Mouse (Mus musculus) kidney, postnatal 0 days (tissue): ENCODE measurements around the gene Ogt. TPM values are rescaled to one million over a fixed set of nuclear protein-coding genes. Genes with fewer than 3 reads are reported as not detected.

ENCODE experiments used
- ATAC-seq: fragments of 200-750 bp; cut with Nextera tagmentation; replicated peaks from 2 replicates; pipeline ENCODE4 v1.8.0; 2017; ENCODE audit warnings: low read depth, moderate number of reproducible peaks, moderate TSS enrichment, moderate library complexity; ENCODE audit not compliant: low FRiP score
- DNase-seq: peaks from one replicate; pipeline ENCODE4 v3.0.0-alpha.2; 2016; ENCODE audit warnings: low spot score
- H3K27ac ChIP-seq: fragments of 300-500 bp; sonication (generic); 2 replicates; pipeline ENCODE4 v1.5.1; 2014; ENCODE audit warnings: mild to moderate bottlenecking
- H3K27me3 ChIP-seq: fragments of 300-500 bp; sonication (generic); 2 replicates; pipeline ENCODE4 v1.6.1; 2014; ENCODE audit warnings: low read length, mixed read lengths; ENCODE audit not compliant: insufficient read depth
- H3K36me3 ChIP-seq: fragments of 300-500 bp; sonication (generic); 2 replicates; pipeline ENCODE4 v1.6.1; 2014; ENCODE audit warnings: low read length, mixed read lengths; ENCODE audit not compliant: insufficient read depth
- H3K4me1 ChIP-seq: fragments of 300-500 bp; sonication (generic); replicated peaks from 2 replicates; pipeline ENCODE4 v1.6.1; 2014; ENCODE audit warnings: antibody characterized with exemption, low read length, mixed read lengths; ENCODE audit not compliant: insufficient read depth
- H3K4me2 ChIP-seq: fragments of 300-500 bp; sonication (generic); 2 replicates; pipeline ENCODE4 v1.6.1; 2014; ENCODE audit warnings: mild to moderate bottlenecking, low read length, moderate library complexity, mixed read lengths
- H3K4me3 ChIP-seq: fragments of 300-500 bp; sonication (generic); replicated peaks from 2 replicates; pipeline ENCODE4 v1.5.1; 2014; ENCODE audit warnings: low read depth, low read length
- H3K9ac ChIP-seq: fragments of 300-500 bp; sonication (generic); 2 replicates; pipeline ENCODE4 v1.6.1; 2014; ENCODE audit warnings: low read depth, low read length
- H3K9me3 ChIP-seq: fragments of 300-500 bp; sonication (generic); replicated peaks from 2 replicates; pipeline ENCODE4 v1.6.1; 2016; ENCODE audit warnings: low read length, inconsistent platforms, mixed read lengths
- CTCF ChIP-seq: IDR thresholded peaks from 2 replicates; pipeline ENCODE4 v1.5.1; 2016; ENCODE audit warnings: antibody characterized with exemption, low read depth, mild to moderate bottlenecking, moderate library complexity
- WGBS: fragments of 180-500 bp; shearing (Covaris S2); extraction: QIAGEN DNeasy Blood & Tissue Kit; methylation state at CpG from one replicate; pipeline ENCODE4 v1.1.7; 2014; 5-methylcytosine and 5-hydroxymethylcytosine counted together
- polyA plus RNA-seq: library from polyadenylated mRNA; unstranded; fragments of >200 nt; fragmentation: Nextera tagmentation; extraction: Ambion mirVana; gene quantifications from 2 replicates; pipeline ENCODE4 v1.2.1, GENCODE M21; 2015

Ogt gene
- polyA plus RNA-seq: 118 and 119 TPM in 2 replicates

DNA sequence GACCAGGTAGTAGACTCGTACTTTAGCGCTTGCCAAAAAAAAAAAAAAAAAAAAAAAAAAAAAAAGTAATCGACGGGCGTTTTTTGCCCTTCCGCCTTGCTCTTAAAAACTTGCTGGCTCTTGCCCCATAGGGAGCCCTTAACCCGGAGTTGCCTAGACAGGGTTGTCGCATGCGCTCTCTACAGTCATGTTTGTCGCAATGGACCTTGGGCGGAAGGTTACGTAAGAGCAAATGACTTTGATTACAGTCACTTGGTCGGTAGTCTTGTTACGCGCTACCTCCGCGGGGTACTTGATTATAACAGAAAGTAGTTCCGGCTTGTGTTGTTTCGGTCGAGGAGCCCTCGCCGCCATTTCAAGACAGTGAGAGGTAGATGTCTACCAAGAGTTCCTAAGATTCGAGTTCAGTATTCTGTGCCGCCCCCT, at the start of gene Ogt:
TSS of gene Ogt (plus strand) at position 320 of the 426 bp plus-strand sequence.
- peak within 1 kb of the TSS; percentile 81 for H3K9ac ChIP-seq
- no peaks in the 10 kb centered on the region for H3K4me1 ChIP-seq
- H3K9me3 ChIP-seq: no peaks in the 10 kb centered on the region
- WGBS: 22% methylated on average over 24 of the region's 24 CpGs
- no peak for TF ChIP-seq CTCF
- ATAC-seq (peak; percentile 95), DNase-seq (peak; percentile 96)
- peak within 1 kb of the TSS; percentile 81 for H3K27ac ChIP-seq
- no peaks in the 10 kb centered on the region for H3K36me3 ChIP-seq
- H3K27me3 ChIP-seq: no peaks in the 10 kb centered on the region
- H3K4me2 ChIP-seq: peak within 1 kb of the TSS; percentile 60
- H3K4me3 ChIP-seq: peak within 1 kb of the TSS; percentile 69

DNA sequence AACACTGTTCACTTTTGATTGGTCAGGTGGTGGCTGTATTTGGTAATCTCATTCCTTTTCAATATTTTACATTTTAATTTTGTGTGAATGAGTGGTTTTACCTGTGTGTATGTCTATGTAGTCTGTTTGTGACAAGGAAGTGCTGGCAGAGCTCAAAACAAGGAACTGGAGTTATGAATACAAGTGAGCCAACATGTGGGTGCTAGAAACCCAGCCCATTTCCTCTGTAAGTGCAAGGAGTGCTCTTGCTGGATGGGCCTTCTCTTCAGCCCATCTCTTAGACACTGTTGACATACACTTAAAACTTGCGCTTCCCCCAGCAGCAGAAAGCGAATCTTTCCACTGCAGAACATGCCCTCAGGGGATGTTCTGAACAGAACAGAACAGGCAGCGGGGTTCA, 23.7 kb upstream of the Ogt start:
- DNase-seq: no peak
- H3K4me3 ChIP-seq: no peak overlapping the region
- no peak for ATAC-seq
- H3K27ac ChIP-seq: no peak overlapping the region
- H3K36me3 ChIP-seq: no peaks in the 10 kb centered on the region
- WGBS: 98% methylated on average over 3 of the region's 3 CpGs
- H3K9me3 ChIP-seq: no peaks in the 10 kb centered on the region
- H3K4me2 ChIP-seq: no peak overlapping the region
- TF ChIP-seq CTCF: no peak
- no peaks in the 10 kb centered on the region for H3K4me1 ChIP-seq
- no peaks in the 10 kb centered on the region for H3K27me3 ChIP-seq
- no peak overlapping the region for H3K9ac ChIP-seq

GRCm38 (mm10) chrX:101617889-101618288, 22.0 kb upstream of the Ogt start:
- ATAC-seq (no peak), DNase-seq (no peak)
- Histone ChIP-seq H3K4me3 (no peak overlapping the region), H3K9ac (no peak overlapping the region), H3K4me1 (no peaks in the 10 kb centered on the region), H3K27ac (no peak overlapping the region), H3K9me3 (no peaks in the 10 kb centered on the region), H3K27me3 (no peaks in the 10 kb centered on the region), H3K36me3 (no peaks in the 10 kb centered on the region), H3K4me2 (no peak overlapping the region)
- TF ChIP-seq CTCF: no peak; the same call in 1 of the 2 replicates
- WGBS: 68% methylated on average over 10 of the region's 10 CpGs

DNA sequence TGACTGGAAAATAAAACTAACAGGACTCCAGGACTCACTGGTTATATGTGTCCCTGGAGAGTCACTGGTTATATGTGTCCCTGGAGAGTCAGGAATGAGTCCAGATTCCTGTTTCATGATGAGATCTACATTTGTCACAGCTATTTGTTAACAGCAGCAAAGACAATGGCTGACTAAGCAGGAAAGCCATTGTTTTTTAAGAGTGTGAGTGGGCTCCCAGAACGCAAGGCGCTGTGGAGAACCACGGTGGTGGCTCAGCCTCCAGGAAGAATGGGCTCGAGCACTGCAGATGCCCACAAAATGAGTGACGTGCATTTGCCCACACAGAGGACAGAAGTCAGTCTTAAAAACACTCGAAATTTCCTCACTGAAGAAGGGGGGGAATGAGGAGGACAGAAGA, 19.5 kb upstream of the Ogt start:
- Histone ChIP-seq H3K9me3 (no peaks in the 10 kb centered on the region), H3K27ac (no peak overlapping the region), H3K4me2 (no peak overlapping the region), H3K36me3 (no peaks in the 10 kb centered on the region), H3K27me3 (no peaks in the 10 kb centered on the region), H3K4me3 (no peak overlapping the region), H3K4me1 (no peaks in the 10 kb centered on the region), H3K9ac (no peak overlapping the region)
- WGBS: 63% methylated on average over 6 of the region's 6 CpGs
- DNase-seq: no peak
- no peak for ATAC-seq
- no peak for TF ChIP-seq CTCF

- no peak for DNase-seq
- Histone ChIP-seq H3K4me3 (no peak overlapping the region), H3K36me3 (no peaks in the 10 kb centered on the region), H3K4me2 (no peak overlapping the region), H3K9ac (no peak overlapping the region), H3K9me3 (no peaks in the 10 kb centered on the region), H3K4me1 (no peaks in the 10 kb centered on the region), H3K27me3 (no peaks in the 10 kb centered on the region), H3K27ac (no peak overlapping the region)
- TF ChIP-seq CTCF: no peak
- ATAC-seq: no peak
- 52% methylated on average over 3 of the region's 3 CpGs for WGBS
Measured at GRCm38 (mm10) chrX:101622539-101622938, 17.3 kb upstream of the Ogt start.

DNA sequence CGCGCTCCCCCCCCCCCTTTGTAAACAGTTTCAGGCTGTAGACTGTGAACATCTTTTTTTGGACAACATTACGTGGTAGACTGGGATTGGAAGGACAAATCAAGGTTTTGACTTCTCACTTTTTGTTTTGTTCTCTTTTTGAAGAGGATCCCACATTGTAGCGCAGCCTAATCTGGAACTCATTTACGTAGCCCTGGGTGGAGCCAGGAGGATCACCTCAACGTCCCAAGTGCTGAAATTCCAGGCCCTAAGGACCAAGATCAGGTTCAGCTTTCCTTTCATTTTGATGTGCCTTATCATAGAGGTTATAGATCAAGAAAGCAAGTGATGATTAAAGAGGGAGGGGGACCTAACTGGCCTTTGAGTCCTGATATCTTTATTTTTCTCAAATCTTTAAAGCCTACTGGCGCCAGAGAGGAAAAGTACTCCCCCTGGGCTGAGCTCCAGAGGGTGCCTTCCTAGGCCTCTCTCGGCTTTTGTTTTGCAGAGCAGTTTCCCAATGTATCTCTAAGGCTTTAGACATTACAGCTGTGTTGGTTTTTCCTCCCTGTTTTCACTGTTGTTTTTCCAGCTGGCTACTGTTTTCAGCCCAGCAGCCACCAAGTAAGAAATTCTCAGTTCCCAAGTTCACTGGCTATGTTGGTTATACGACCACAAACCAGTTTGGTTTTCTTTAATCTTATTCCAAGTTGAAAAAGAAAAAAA, 2.9 kb upstream of the Ogt start:
- H3K9ac ChIP-seq: no peak overlapping the region
- ATAC-seq (no peak), DNase-seq (peak; percentile 73)
- TF ChIP-seq CTCF: no peak
- no peak overlapping the region for H3K4me3 ChIP-seq
- no peaks in the 10 kb centered on the region for H3K27me3 ChIP-seq
- WGBS: 39% methylated on average over 8 of the region's 9 CpGs
- no peaks in the 10 kb centered on the region for H3K4me1 ChIP-seq
- H3K36me3 ChIP-seq: no peaks in the 10 kb centered on the region
- peak overlapping the region; percentile 14; the same call in 1 of the 2 replicates for H3K27ac ChIP-seq
- H3K4me2 ChIP-seq: no peak overlapping the region
- no peaks in the 10 kb centered on the region for H3K9me3 ChIP-seq
